Mouse (Mus musculus): ENCODE measurements around the gene Tef. TPM values are rescaled to one million over a fixed set of nuclear protein-coding genes. Genes with fewer than 3 reads are reported as not detected.

The Tef gene
- total and polyA plus RNA-seq, 3 experiments = 28.1 to 75.8 (median 61.5) TPM

DNA sequence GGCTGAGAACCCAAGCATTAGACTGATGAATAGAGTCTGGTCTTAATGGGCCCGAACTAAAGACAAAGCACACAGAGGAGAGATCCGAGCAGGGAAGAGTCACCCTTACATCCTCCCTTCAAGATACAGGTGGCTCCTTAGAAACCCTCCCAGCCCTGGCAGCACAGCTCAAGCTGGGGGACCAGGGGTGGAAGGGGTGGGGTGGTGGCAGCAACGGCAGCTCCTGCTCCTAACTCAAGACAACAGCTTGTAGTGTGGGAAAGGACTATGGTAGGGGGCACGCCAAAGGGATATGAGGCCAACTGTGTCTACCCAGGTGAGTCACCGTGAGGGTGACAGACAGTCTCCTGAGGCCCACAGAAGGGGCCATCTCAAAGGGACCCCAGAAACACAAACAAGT is 45.6 kb downstream of the Tef start:
- ATAC-seq (ENCODE audit: extremely low read depth, insufficient number of reproducible peaks, low FRiP score, poor library complexity, severe bottlenecking) = no peak
- Histone ChIP-seq H3K4me3 (ENCODE audit: low read depth, low read length) (no peak overlapping the region), H3K27me3 (ENCODE audit: insufficient read depth, low read length) (peaks cover 5% of the 10 kb centered on the region), H3K9me3 (replicated peaks) (no peaks in the 10 kb centered on the region), H3K36me3 (replicated peaks) (peaks cover 69% of the 10 kb centered on the region), H3K4me1 (ENCODE audit: insufficient read depth, low read depth, low read length) (peaks cover 43% of the 10 kb centered on the region)
- TF ChIP-seq GATA1 (IDR thresholded peaks at IDR 0.05; ENCODE audit: borderline replicate concordance, low read length) (no peak), GATA2 (IDR thresholded peaks at IDR 0.05; ENCODE audit: borderline replicate concordance, low read depth, low read length) (no peak), CTCF (IDR thresholded peaks at IDR 0.05; ENCODE audit: low read depth, low read length) (no peak), POLR2AphosphoS5 (IDR thresholded peaks at IDR 0.05; ENCODE audit: insufficient replicate concordance, low read depth, low read length) (no peak), TAL1 (conservative IDR thresholded peaks at IDR 0.05; ENCODE audit: low read depth, low read length) (no peak)
- DNase-seq (ENCODE audit: low spot score) = no peak

DNA sequence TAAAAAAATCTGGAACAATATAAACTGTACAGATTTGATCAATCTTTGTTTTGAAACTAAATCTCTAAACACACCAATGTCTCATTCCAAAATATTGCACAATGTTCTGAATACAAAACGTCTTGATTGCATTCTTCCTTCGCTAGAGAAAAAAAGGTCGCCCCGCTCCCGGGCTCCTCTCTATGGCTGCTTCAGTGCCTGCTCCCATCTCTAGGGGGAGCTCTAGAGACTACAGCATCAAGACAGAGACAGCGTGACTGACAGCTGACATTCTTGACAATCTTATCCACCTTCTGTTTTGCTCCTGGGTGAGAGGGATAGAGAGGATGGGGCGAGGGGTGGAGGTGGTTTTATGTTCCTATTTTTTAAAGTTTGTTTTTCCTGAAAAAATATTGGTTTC is 46.1 kb downstream of the Tef start:
- DNase-seq (ENCODE audit: low spot score) = peak; percentile 79
- Histone ChIP-seq H3K27me3 (ENCODE audit: insufficient read depth, low read length) (peaks cover 2% of the 10 kb centered on the region), H3K9me3 (replicated peaks) (no peaks in the 10 kb centered on the region), H3K4me3 (ENCODE audit: low read depth, low read length) (no peak overlapping the region), H3K4me1 (ENCODE audit: insufficient read depth, low read depth, low read length) (peaks cover 44% of the 10 kb centered on the region), H3K36me3 (replicated peaks) (peaks cover 74% of the 10 kb centered on the region)
- no peak for TF ChIP-seq TAL1 (conservative IDR thresholded peaks at IDR 0.05; ENCODE audit: low read depth, low read length)
- TF ChIP-seq CTCF (IDR thresholded peaks at IDR 0.05; ENCODE audit: low read depth, low read length) = peak; percentile 81
- no peak for ATAC-seq (ENCODE audit: extremely low read depth, insufficient number of reproducible peaks, low FRiP score, poor library complexity, severe bottlenecking)

GRCm38 (mm10) chr15:81849104-81849503 is 46.9 kb downstream of the Tef start:
- peaks cover 50% of the 10 kb centered on the region for H3K4me1 ChIP-seq (ENCODE audit: insufficient read depth, low read depth, low read length)
- TF ChIP-seq GATA2 (IDR thresholded peaks at IDR 0.05; ENCODE audit: borderline replicate concordance, low read depth, low read length) = no peak
- TF ChIP-seq GATA1 (IDR thresholded peaks at IDR 0.05; ENCODE audit: borderline replicate concordance, low read length) = no peak
- no peak for TF ChIP-seq TAL1 (conservative IDR thresholded peaks at IDR 0.05; ENCODE audit: low read depth, low read length)
- no peak for TF ChIP-seq CTCF (IDR thresholded peaks at IDR 0.05; ENCODE audit: low read depth, low read length)
- TF ChIP-seq POLR2AphosphoS5 (IDR thresholded peaks at IDR 0.05; ENCODE audit: insufficient replicate concordance, low read depth, low read length) = no peak
- peaks cover 82% of the 10 kb centered on the region for H3K36me3 ChIP-seq (replicated peaks)
- H3K9me3 ChIP-seq (replicated peaks) = no peaks in the 10 kb centered on the region
- no peaks in the 10 kb centered on the region for H3K27me3 ChIP-seq (ENCODE audit: insufficient read depth, low read length)
- ATAC-seq (ENCODE audit: extremely low read depth, insufficient number of reproducible peaks, low FRiP score, poor library complexity, severe bottlenecking) (no peak), DNase-seq (ENCODE audit: low spot score) (no peak)
- H3K4me3 ChIP-seq (ENCODE audit: low read depth, low read length) = no peak overlapping the region

- no peak for TF ChIP-seq POLR2AphosphoS5 (IDR thresholded peaks at IDR 0.05; ENCODE audit: insufficient replicate concordance, low read depth, low read length)
- Histone ChIP-seq H3K4me1 (ENCODE audit: insufficient read depth, low read depth, low read length) (peaks cover 51% of the 10 kb centered on the region), H3K9me3 (replicated peaks) (no peaks in the 10 kb centered on the region), H3K36me3 (replicated peaks) (peaks cover 86% of the 10 kb centered on the region), H3K27me3 (ENCODE audit: insufficient read depth, low read length) (no peaks in the 10 kb centered on the region), H3K4me3 (ENCODE audit: low read depth, low read length) (no peak overlapping the region)
- DNase-seq (ENCODE audit: low spot score) (no peak), ATAC-seq (ENCODE audit: extremely low read depth, insufficient number of reproducible peaks, low FRiP score, poor library complexity, severe bottlenecking) (no peak)
Measured at GRCm38 (mm10) chr15:81850718-81851117, 48.5 kb downstream of the Tef start.

DNA sequence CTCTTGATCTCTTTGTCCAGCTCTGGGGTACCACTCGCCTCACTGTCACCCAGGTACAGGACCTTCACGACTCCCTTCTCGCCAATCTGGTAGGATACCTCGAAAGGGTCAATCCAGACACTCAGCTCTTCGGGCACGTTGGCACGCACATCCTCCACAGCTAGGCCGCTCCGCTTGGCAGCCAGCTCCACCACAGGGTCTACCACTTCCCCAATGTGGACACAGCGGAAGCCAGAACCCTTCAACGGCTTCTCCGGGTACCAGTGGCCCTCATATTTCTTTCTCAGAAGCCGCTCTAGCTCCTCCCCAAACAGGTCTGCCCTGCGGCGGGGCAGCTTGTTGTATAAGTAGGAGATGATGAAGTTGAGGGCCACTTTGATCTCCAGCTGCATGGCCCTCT is 49.2 kb downstream of the Tef start:
- TF ChIP-seq GATA1 (IDR thresholded peaks at IDR 0.05; ENCODE audit: borderline replicate concordance, low read length) = no peak
- Histone ChIP-seq H3K4me1 (ENCODE audit: insufficient read depth, low read depth, low read length) (peaks cover 53% of the 10 kb centered on the region), H3K4me3 (ENCODE audit: low read depth, low read length) (no peak overlapping the region), H3K36me3 (replicated peaks) (peaks cover 80% of the 10 kb centered on the region), H3K27me3 (ENCODE audit: insufficient read depth, low read length) (no peaks in the 10 kb centered on the region), H3K9me3 (replicated peaks) (no peaks in the 10 kb centered on the region)
- ATAC-seq (ENCODE audit: extremely low read depth, insufficient number of reproducible peaks, low FRiP score, poor library complexity, severe bottlenecking) (no peak), DNase-seq (ENCODE audit: low spot score) (no peak)

DNA sequence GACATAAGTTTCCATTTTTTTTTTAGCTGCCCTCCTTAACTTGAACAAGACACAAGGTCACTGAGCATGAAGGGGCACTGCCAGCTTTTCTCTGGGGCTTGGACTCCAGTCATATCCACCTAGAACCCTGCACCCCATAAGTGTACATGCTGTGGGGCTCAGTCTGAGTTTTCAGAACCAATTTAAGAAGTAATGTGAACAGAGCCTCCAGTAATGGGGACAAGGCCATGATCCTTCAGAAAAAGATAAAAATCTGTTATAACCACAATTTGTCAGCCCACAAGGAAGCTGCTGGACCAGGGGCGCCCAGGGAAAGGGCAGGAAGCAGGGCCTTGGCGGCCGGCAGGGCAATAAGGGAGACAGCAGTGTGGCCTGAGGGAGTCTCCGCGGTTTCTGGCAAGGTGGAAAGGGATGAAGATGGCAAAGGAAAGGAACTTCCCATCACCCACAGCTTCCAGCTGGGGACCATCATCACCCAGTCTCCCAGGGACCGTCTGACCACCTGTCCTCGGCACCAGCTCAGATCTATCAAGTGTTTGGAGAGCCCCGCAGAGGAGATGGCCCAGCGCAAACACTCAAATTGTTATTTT is 50.3 kb downstream of the Tef start:
- Histone ChIP-seq H3K27me3 (ENCODE audit: insufficient read depth, low read length) (no peaks in the 10 kb centered on the region), H3K9me3 (replicated peaks) (no peaks in the 10 kb centered on the region), H3K36me3 (replicated peaks) (peaks cover 69% of the 10 kb centered on the region), H3K4me1 (ENCODE audit: insufficient read depth, low read depth, low read length) (peaks cover 58% of the 10 kb centered on the region), H3K4me3 (ENCODE audit: low read depth, low read length) (no peak overlapping the region)
- DNase-seq (ENCODE audit: low spot score) = no peak
- no peak for ATAC-seq (ENCODE audit: extremely low read depth, insufficient number of reproducible peaks, low FRiP score, poor library complexity, severe bottlenecking)
- TF ChIP-seq POLR2AphosphoS5 (IDR thresholded peaks at IDR 0.05; ENCODE audit: insufficient replicate concordance, low read depth, low read length) = no peak
- no peak for TF ChIP-seq GATA1 (IDR thresholded peaks at IDR 0.05; ENCODE audit: borderline replicate concordance, low read length)
- no peak for TF ChIP-seq GATA2 (IDR thresholded peaks at IDR 0.05; ENCODE audit: borderline replicate concordance, low read depth, low read length)
- TF ChIP-seq CTCF (IDR thresholded peaks at IDR 0.05; ENCODE audit: low read depth, low read length) = no peak
- TF ChIP-seq TAL1 (conservative IDR thresholded peaks at IDR 0.05; ENCODE audit: low read depth, low read length) = no peak

- DNase-seq (ENCODE audit: low spot score) = no peak
- H3K4me1 ChIP-seq (ENCODE audit: insufficient read depth, low read depth, low read length) = peaks cover 64% of the 10 kb centered on the region
- H3K36me3 ChIP-seq (replicated peaks) = peaks cover 64% of the 10 kb centered on the region
- TF ChIP-seq TAL1 (conservative IDR thresholded peaks at IDR 0.05; ENCODE audit: low read depth, low read length) = no peak
- TF ChIP-seq GATA2 (IDR thresholded peaks at IDR 0.05; ENCODE audit: borderline replicate concordance, low read depth, low read length) = no peak
- no peak for TF ChIP-seq GATA1 (IDR thresholded peaks at IDR 0.05; ENCODE audit: borderline replicate concordance, low read length)
- no peak for TF ChIP-seq CTCF (IDR thresholded peaks at IDR 0.05; ENCODE audit: low read depth, low read length)
- no peak for TF ChIP-seq POLR2AphosphoS5 (IDR thresholded peaks at IDR 0.05; ENCODE audit: insufficient replicate concordance, low read depth, low read length)
- H3K27me3 ChIP-seq (ENCODE audit: insufficient read depth, low read length) = no peaks in the 10 kb centered on the region
- H3K4me3 ChIP-seq (ENCODE audit: low read depth, low read length) = no peak overlapping the region
- H3K9me3 ChIP-seq (replicated peaks) = no peaks in the 10 kb centered on the region
- ATAC-seq (ENCODE audit: extremely low read depth, insufficient number of reproducible peaks, low FRiP score, poor library complexity, severe bottlenecking) = no peak
Measured at GRCm38 (mm10) chr15:81853081-81853480, 50.9 kb downstream of the Tef start.
